Mouse (Mus musculus) bone marrow, adult 2 months (tissue): ENCODE measurements around the gene Pou4f2.

Source experiments
- CTCF ChIP-seq: fragments of 200-500 bp; IDR thresholded peaks from 2 replicates; pipeline ENCODE4 v1.5.1; 2011; ENCODE audit warnings: low read length, control low read depth; ENCODE audit not compliant: control insufficient read depth, insufficient read depth
- POLR2A ChIP-seq: fragments of 200-500 bp; IDR thresholded peaks from 2 replicates; pipeline ENCODE4 v1.6.1; 2011; ENCODE audit warnings: low read depth, mild to moderate bottlenecking, control low read depth, low read length, borderline replicate concordance; ENCODE audit not compliant: control insufficient read depth

- no peak for TF ChIP-seq CTCF
- TF ChIP-seq POLR2A = no peak
Observed at GRCm38 (mm10) chr8:78419272-78419671, 17.2 kb downstream of the Pou4f2 start.
